Comparison of ENCODE assay signal across 10 mouse cellular contexts in genomic region chr15:99498781-99499180, GRCm38 (mm10). TPM values are rescaled to one million over a fixed set of nuclear protein-coding genes. Genes with fewer than 3 reads are reported as not detected.
DNase-seq lines count a peak whose midpoint lies in the region; ATAC-seq lines count a peak whose summit lies in the region.
"Had no signal": no experiment of that assay in that cellular context is flagged by ENCODE, and none has a peak within 500 bp of the region (broad histone marks: within the 10 kb centered on the region; RNA-seq: fewer than 3 reads in every experiment).

No protein-coding gene starts in this region.

- H3K27ac ChIP-seq in limb, embryonic 12.5 days = no peak overlapping the region
- no peak overlapping the region for H3K27ac ChIP-seq in limb, embryonic 10.5 days
- H3K27ac ChIP-seq in intestine, embryonic 15.5 days = no peak overlapping the region
- H3K27ac ChIP-seq in lung, embryonic 16.5 days (ENCODE audit: low read length) = peak overlapping the region; percentile 86
- H3K27ac ChIP-seq: macrophage had no signal

- H3K4me2 ChIP-seq in limb, embryonic 12.5 days = no peak overlapping the region
- H3K4me2 ChIP-seq in intestine, embryonic 15.5 days (replicated peaks) = no peak overlapping the region
- no peak overlapping the region for H3K4me2 ChIP-seq in lung, embryonic 16.5 days (ENCODE audit: low read depth, low read length)

- ATAC-seq in limb, embryonic 12.5 days (ENCODE audit: insufficient number of reproducible peaks, insufficient read depth, low FRiP score, low TSS enrichment, low read depth) = no peak
- peak; percentile 61 for ATAC-seq in intestine, embryonic 15.5 days
- peak; percentile 60 for ATAC-seq in lung, embryonic 16.5 days (ENCODE audit: low read depth)

- H3K9ac ChIP-seq in limb, embryonic 12.5 days (replicated peaks) = 0 out of 2 replicates have a peak overlapping the region, but pooled peaks have one; percentile 40
- no peak overlapping the region for H3K9ac ChIP-seq in intestine, embryonic 15.5 days
- peak overlapping the region; percentile 26 for H3K9ac ChIP-seq in lung, embryonic 16.5 days (ENCODE audit: low read length)

- no peak for DNase-seq in limb, embryonic 10.5 days (ENCODE audit: low spot score)
- peak; percentile 84 for DNase-seq in adrenal gland, postnatal 14 days
- no peak for DNase-seq in frontal cortex, postnatal 36 days (ENCODE audit: low spot score in 2 of 2)
- DNase-seq in left cerebral cortex, postnatal 14 days (ENCODE audit: low spot score in 2 of 2) = no peak
- no peak for DNase-seq in spleen, postnatal 36 days (ENCODE audit: low spot score in 2 of 2)
- DNase-seq: right cerebral cortex, postnatal 4 days had no signal

- intact Hi-C loops in left cerebral cortex, postnatal 14 days (cut with DNase I) = loop anchor here (5.0 kb wide), 4 partner anchors 79 to 189 kb away; partner anchors contain the start of genes Aqp2 and Aqp5

- no peaks in the 10 kb centered on the region for H3K9me3 ChIP-seq in limb, embryonic 12.5 days
- H3K9me3 ChIP-seq in limb, embryonic 10.5 days (replicated peaks) = no peaks in the 10 kb centered on the region
- H3K9me3 ChIP-seq in intestine, embryonic 15.5 days = no peaks in the 10 kb centered on the region
- H3K9me3 ChIP-seq in lung, embryonic 16.5 days (ENCODE audit: control insufficient read depth, low read length) = no peaks in the 10 kb centered on the region

- no peak overlapping the region for H3K4me3 ChIP-seq in limb, embryonic 12.5 days (replicated peaks)
- no peak overlapping the region for H3K4me3 ChIP-seq in limb, embryonic 10.5 days
- H3K4me3 ChIP-seq in intestine, embryonic 15.5 days (replicated peaks) = no peak overlapping the region
- H3K4me3 ChIP-seq in lung, embryonic 16.5 days (ENCODE audit: low read length) = no peak overlapping the region

- 46% methylated on average over 4 of the region's 4 CpGs for WGBS in limb, embryonic 12.5 days
- 56% methylated on average over 4 of the region's 4 CpGs for WGBS in limb, embryonic 10.5 days
- WGBS in intestine, embryonic 15.5 days = 40% methylated on average over 4 of the region's 4 CpGs
- 41% methylated on average over 4 of the region's 4 CpGs for WGBS in lung, embryonic 16.5 days

- H3K27me3 ChIP-seq in limb, embryonic 12.5 days = peaks cover 37% of the 10 kb centered on the region
- H3K27me3 ChIP-seq in limb, embryonic 10.5 days (ENCODE audit: low read depth, poor library complexity, severe bottlenecking) = peaks cover 54% of the 10 kb centered on the region
- no peaks in the 10 kb centered on the region; the same call in 1 of the 2 replicates for H3K27me3 ChIP-seq in intestine, embryonic 15.5 days (replicated peaks)
- H3K27me3 ChIP-seq in lung, embryonic 16.5 days (ENCODE audit: control insufficient read depth, insufficient read depth, low read depth, low read length) = no peaks in the 10 kb centered on the region

- no peaks in the 10 kb centered on the region for H3K36me3 ChIP-seq in limb, embryonic 12.5 days
- no peaks in the 10 kb centered on the region for H3K36me3 ChIP-seq in limb, embryonic 10.5 days
- no peaks in the 10 kb centered on the region for H3K36me3 ChIP-seq in intestine, embryonic 15.5 days
- no peaks in the 10 kb centered on the region for H3K36me3 ChIP-seq in lung, embryonic 16.5 days (ENCODE audit: control insufficient read depth, insufficient read depth, low read length)

- peaks cover 24% of the 10 kb centered on the region for H3K4me1 ChIP-seq in limb, embryonic 12.5 days (replicated peaks)
- peaks cover 47% of the 10 kb centered on the region for H3K4me1 ChIP-seq in limb, embryonic 10.5 days
- H3K4me1 ChIP-seq in intestine, embryonic 15.5 days (replicated peaks) = peaks cover 26% of the 10 kb centered on the region
- H3K4me1 ChIP-seq in lung, embryonic 16.5 days (replicated peaks; ENCODE audit: control insufficient read depth, insufficient read depth, low read length) = peaks cover 51% of the 10 kb centered on the region

RNA-seq across cellular contexts. Expression of gene Bcdin3d, which starts 24.3 kb away (rescaled TPM):
- 18.6 and 20.2 TPM in 2 replicates for polyA plus RNA-seq in limb, embryonic 12.5 days (2016; fragmentation: Nextera tagmentation; extraction: Ambion mirVana)
- polyA plus RNA-seq in limb, embryonic 10.5 days (2016; fragmentation: Nextera tagmentation; extraction: Ambion mirVana) = 15.9 and 19.4 TPM in 2 replicates
- 3.9 and 6.8 TPM in 2 replicates for total RNA-seq in adrenal gland, postnatal 14 days (2021)
- 13.2 and 15.6 TPM in 2 replicates for polyA plus RNA-seq in intestine, embryonic 15.5 days (2015; fragmentation: Nextera tagmentation; extraction: Ambion mirVana)
- polyA plus RNA-seq in lung, embryonic 16.5 days (2015; fragmentation: Nextera tagmentation; extraction: Ambion mirVana) = 13.4 and 13.7 TPM in 2 replicates
- total RNA-seq in left cerebral cortex, postnatal 14 days (2021) = 1 to 10 TPM; 4.7 to 4.8 TPM

RNA-seq across cellular contexts. Expression of gene Faim2, which starts 29.2 kb away (rescaled TPM):
- polyA plus RNA-seq in limb, embryonic 12.5 days (2016; fragmentation: Nextera tagmentation; extraction: Ambion mirVana) = 0.20 and 0.24 TPM in 2 replicates
- polyA plus RNA-seq in limb, embryonic 10.5 days (2016; fragmentation: Nextera tagmentation; extraction: Ambion mirVana) = 0.26 TPM in 1 of 2 replicates, not detected in the other
- 16.3 and 17.2 TPM in 2 replicates for total RNA-seq in adrenal gland, postnatal 14 days (2021)
- 0.60 and 0.61 TPM in 2 replicates for polyA plus RNA-seq in intestine, embryonic 15.5 days (2015; fragmentation: Nextera tagmentation; extraction: Ambion mirVana)
- polyA plus RNA-seq in lung, embryonic 16.5 days (2015; fragmentation: Nextera tagmentation; extraction: Ambion mirVana) = 0.93 and 0.94 TPM in 2 replicates
- 100 to 1,000 TPM; 220 to 261 TPM for total RNA-seq in left cerebral cortex, postnatal 14 days (2021)
- polyA plus RNA-seq: macrophage had no signal

RNA-seq across cellular contexts. Expression of gene Nckap5l, which starts 41.2 kb away (rescaled TPM):
- 13.6 and 14.6 TPM in 2 replicates for polyA plus RNA-seq in limb, embryonic 12.5 days (2016; fragmentation: Nextera tagmentation; extraction: Ambion mirVana)
- 16.3 and 17.4 TPM in 2 replicates for polyA plus RNA-seq in limb, embryonic 10.5 days (2016; fragmentation: Nextera tagmentation; extraction: Ambion mirVana)
- 25.6 and 29.0 TPM in 2 replicates for total RNA-seq in adrenal gland, postnatal 14 days (2021)
- 4.7 and 5.9 TPM in 2 replicates for polyA plus RNA-seq in intestine, embryonic 15.5 days (2015; fragmentation: Nextera tagmentation; extraction: Ambion mirVana)
- polyA plus RNA-seq in lung, embryonic 16.5 days (2015; fragmentation: Nextera tagmentation; extraction: Ambion mirVana) = 7.5 and 9.5 TPM in 2 replicates
- 10 to 100 TPM; 27.6 to 35.6 TPM for total RNA-seq in left cerebral cortex, postnatal 14 days (2021)
